Mouse (Mus musculus) T-helper 17 cell (primary cell): ENCODE data around the gene Ptpn4.

Source experiments
- in situ Hi-C, 2 experiments: fragments of 300-600 bp; cut with MboI, MseI; formaldehyde crosslinking; loops; 1 replicate in 1 of 2; 2 replicates in 1 of 2; pipeline ENCODE4 v1.15.1; 2025; ENCODE audit warnings: high pct_unique_total_duplicates in 2 of 2

Gene Ptpn4

DNA sequence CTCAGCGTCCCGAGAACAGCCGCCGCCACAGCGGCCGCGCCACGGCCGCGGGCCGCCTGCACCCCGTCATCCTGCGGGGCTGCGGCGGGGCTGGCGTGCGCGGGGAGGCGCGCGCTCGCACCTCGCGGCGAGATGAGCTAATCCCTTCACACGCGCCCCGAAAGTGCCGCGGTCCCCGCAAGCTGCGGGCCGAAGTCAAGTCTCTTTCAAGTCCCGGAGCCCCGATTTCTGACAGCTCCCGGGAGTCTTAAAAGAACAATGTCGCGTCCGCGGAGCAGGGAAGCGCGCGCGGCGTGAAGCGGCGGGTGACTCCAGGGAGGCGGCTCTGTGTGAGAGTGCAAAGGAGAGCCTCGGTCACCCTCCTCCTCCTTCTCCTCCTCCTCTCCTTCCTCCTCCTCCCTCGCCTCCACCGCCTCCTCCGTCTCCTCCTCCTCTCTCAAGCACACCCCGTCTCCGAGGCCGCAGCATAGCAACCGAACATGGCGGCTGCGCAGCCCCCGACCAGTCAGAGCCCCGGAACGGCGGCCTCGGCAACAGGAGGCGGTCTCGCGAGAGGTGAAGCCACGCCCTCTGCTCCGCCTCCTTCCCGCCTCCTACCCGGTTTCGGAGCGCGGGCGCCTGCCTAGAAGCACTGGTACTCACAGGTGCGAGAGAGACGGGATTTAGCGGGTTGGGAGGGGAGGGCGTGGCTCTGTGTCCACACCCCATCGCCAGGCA is at the start of gene Ptpn4:
TSS of gene Ptpn4 (minus strand) at position 579 of the 717 bp plus-strand sequence.
- in situ Hi-C loops: no loop called here

DNA sequence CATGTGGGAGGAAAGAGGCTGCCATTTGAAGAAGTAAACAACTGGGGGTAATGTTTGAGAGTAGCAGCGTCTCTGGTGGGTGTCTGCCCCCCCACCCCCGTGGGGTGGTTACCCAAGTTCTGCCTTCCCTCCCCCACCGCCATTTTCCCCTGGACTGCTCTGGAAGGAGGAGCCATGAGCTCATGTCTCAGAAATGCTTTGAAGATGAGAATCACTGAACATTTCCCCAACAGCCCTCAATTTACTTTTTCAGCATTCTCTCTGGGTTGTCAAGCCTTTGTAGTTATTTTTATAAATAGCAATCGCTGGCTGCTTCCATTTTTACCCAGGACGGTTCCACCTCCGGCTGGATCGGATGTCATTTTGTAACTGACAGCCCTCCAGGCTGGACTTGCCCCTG is 48.9 kb upstream of the Ptpn4 start:
- in situ Hi-C loops: loop anchor here in 1 of 2 experiments (25.0 kb wide), 1 partner anchor 799 kb away; no protein-coding TSS in a partner anchor

DNA sequence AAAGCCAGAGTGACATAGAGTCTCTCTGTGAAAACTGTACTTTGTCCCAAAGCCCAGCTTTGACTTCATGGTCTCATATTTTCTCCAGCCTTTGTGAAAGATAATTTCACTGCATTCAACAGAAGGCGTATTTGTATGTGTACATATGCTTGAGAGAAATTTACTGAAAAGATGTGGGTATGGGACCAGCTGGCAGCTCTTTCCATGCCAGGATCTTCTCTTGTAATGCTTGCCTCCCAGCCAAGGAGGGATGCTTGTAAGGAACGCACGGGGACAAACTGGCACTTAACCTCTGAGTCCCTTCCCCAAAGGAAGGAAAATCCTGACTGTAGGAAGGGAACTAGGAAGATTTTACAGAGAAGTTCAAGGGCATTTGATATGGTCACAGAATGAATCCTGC is 46.9 kb upstream of the Ptpn4 start:
- in situ Hi-C loops: loop anchor here in 1 of 2 experiments (25.0 kb wide), 1 partner anchor 797 kb away; no protein-coding TSS in a partner anchor

- in situ Hi-C loops: loop anchor here in 1 of 2 experiments (25.0 kb wide), 1 partner anchor 792 kb away; no protein-coding TSS in a partner anchor
Observed at GRCm38 (mm10) chr1:119878909-119879308, 41.5 kb upstream of the Ptpn4 start.

DNA sequence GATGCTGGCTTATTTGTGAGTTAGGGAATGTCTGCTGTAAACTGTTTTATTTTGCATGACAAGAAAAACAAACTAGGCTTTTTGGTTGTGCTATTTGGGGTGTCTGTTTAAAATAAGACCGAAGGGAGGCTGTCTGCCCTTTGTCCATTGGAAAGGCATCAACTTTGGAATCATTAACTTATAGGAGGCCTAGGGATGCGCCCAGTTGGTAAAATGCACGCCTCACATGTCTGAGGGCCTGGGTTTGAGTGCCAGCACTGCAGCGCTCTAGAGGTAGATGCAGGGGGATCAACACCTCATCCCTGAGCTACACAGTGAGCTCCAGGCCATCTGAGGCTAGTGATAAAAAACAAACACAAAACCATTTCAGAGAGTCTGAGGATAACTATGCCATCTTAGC is 40.1 kb upstream of the Ptpn4 start:
- in situ Hi-C loops: loop anchor here in 1 of 2 experiments (25.0 kb wide), 1 partner anchor 790 kb away; no protein-coding TSS in a partner anchor

DNA sequence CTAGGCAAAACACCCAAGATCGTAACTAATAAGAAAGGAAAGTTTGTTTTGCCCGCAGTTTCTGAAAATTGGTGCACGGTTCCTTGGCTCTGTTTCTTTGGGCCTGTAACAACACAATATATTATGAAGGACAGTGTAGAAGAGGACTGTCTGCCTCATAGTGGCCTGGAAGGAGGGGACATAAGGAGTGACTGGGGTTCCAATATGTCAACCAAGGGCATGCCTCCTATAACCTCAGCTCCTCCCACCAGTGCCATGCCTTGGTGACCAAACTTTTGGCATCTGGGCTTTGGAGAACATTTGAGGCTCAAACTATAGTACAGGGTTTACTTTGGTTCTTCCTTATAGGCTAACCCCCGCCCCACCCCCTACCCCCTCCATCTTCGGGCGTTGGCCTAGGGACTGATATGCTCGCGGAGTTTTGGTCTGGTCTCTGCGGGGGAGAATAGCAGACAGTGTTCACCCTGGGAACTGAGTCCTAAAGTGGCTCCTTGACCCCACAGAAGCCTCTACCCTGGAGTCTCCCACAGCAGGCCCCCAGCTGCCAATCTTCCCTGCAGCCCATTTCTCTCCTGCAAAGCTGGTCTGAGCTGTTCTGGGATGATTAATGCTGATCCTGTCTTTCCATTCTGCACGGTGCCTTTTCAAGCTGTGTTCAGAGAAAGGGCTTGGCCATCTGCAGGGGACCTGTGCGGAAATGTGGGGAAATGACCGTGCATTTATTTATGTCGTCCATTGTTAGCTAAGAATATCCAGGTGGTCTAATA is 31.2 kb upstream of the Ptpn4 start:
- in situ Hi-C loops: no loop called here

- in situ Hi-C loops: no loop called here
Observed at GRCm38 (mm10) chr1:119867300-119867699, 29.9 kb upstream of the Ptpn4 start.

DNA sequence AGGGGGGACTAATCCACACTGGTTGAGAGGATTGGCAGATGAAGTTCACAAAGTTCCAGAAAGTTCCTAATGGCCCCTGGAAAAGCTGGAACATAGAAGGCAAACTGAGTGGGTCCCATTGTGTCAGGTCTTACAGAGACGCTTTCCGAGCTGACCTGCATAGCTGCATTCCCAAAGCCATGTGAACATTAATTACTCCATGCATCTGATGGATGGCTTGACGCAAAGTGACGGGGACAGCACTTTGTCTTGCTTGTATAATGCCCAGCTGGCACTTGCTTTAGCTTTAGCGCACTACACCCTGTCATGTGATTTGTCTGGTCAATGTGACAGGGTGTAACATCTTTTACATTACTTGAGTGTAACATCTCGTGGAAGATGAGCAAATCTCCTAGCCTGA is 27.9 kb upstream of the Ptpn4 start:
- in situ Hi-C loops: no loop called here

DNA sequence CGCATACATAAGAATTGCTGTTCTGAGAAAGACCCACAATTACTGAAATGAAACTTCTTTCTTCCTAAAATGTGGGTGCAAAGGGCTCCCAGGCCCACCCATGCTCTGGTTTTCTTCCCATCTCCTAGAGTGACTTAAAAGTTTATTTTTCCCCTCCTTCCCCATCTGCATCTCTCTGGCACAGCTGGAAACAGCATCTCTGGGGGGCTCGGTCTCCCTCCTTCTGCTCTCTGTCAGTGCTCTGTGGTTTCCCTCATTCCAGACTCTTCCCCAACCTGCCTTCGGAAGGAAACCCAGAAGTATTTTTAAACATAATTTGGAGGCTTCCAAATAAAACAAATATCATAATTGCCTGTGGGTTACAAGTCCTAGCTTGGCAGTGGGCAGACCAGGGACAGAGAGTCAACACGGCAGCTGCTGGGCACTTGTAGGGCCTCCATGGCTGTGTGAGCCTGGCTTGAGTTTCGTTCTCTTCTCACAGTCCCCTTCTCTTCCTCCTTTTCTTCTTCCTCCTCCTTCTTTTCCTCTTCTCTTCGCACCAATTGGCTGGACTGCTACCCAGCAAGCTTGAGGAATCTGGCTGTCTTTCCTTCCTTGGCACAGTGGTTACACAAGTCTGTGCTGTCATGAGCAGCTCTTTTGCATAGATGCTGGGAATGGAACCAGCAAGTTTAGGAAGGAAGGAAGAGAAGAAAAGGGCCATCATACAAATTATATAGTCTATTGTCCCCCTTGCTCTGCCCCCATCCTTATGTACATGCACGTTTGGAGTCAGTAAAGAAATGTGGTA is 26.3 kb upstream of the Ptpn4 start:
- in situ Hi-C loops: no loop called here

- in situ Hi-C loops: no loop called here
Observed at GRCm38 (mm10) chr1:119859566-119859965, 22.2 kb upstream of the Ptpn4 start.

DNA sequence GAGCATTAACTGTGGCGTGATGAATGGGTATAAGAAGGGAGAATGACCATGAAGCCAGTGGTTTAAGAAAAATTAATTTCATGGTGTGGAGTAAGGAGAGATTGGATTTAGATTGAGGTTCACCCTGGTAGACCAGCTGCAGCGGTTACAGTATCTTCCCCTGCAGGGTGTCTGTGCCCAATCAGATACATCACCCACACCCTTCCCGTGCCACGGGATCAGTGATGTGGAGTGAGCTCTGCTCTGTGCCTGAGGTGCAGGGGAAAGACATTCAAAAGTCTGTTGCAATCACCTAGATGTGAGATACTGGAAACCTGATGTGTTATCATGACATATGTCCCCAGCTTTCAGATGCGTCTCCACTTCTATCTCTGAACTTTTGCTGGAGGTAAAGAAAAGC is 15.6 kb upstream of the Ptpn4 start:
- in situ Hi-C loops: loop anchor here in 1 of 2 experiments (5.0 kb wide), 1 partner anchor 54 kb away; no protein-coding TSS in a partner anchor

GRCm38 (mm10) chr1:119852339-119852738 is 14.9 kb upstream of the Ptpn4 start:
- in situ Hi-C loops: loop anchor here in 1 of 2 experiments (5.0 kb wide), 1 partner anchor 55 kb away; no protein-coding TSS in a partner anchor

DNA sequence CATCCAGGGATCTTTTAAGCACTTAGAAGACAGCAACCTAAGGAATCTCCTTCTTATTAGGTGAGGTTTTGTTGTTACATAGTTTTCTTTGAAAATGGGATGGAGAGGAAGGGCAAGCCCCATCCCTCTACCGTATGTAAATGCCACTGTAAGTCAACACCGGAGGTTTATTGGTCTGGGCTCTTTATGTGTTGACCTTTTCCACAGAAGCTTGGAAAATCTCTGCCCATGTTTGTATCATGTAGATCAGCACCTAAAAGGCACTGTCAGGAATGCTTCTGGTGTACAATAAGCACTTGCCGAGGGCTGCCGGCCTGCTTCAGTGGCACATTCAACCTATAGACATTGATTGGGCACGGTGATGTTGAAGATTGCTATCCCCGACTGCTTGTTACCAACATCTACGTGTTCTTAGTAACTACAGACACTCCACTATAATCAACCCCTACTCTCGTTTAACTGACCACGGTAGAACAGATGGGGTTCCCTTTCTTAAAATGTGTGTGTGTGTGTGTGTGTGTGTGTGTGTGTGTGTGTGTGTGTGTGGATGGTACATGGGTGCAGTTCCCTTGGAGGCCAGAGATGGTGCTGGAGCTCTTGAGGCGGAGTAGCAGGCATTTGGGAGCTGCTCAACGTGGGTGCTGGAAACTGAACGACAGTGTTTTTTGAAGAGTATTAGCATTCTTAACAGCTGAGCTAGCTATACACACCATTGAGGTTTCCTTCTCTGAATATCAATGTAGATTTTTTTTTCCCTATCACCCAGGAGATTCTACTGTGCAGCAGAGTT is 11.9 kb upstream of the Ptpn4 start:
- in situ Hi-C loops: no loop called here

DNA sequence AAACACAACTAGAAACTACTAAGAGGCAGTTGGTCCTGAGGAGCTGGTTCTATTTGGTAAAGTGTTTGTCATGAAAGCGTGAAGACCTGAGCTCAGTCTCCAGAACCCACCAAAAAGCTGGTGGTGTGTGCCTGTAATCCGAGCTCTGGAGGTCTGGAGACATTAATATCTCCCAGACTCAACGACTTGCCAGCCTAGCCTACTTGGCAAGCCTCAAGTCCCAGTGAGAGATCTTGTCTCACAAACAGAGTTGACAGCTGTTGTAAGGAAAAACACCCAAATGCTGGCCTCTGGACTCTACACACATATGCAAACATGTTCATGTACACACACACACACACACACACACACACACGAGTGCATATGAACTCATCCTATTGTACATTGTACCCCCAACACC is 7.9 kb upstream of the Ptpn4 start:
- in situ Hi-C loops: no loop called here

GRCm38 (mm10) chr1:119843121-119843520 is 5.7 kb upstream of the Ptpn4 start:
- in situ Hi-C loops: no loop called here

DNA sequence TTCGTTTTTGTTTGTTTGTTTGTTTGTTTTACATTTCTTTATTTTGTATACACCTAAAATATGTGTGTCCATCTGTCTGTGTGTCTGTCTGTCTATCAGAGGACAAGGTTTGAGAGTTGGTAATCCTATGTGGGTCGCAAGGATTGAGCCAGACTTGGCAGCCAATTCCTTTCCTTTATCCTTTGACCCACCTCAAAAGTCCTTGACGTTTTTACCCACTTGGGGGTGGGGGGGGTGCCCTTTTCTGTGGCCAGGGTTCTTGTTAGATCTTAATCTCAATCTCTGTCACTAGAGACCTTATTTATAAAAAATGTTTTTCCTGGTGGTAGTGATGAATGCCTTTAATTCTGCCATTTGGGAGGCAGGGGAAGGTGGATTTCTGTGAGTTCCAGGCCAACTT is 828 bp upstream of the Ptpn4 start:
- in situ Hi-C loops: no loop called here

- in situ Hi-C loops: no loop called here
Observed at GRCm38 (mm10) chr1:119836479-119837015, 866 bp downstream of the Ptpn4 start.

DNA sequence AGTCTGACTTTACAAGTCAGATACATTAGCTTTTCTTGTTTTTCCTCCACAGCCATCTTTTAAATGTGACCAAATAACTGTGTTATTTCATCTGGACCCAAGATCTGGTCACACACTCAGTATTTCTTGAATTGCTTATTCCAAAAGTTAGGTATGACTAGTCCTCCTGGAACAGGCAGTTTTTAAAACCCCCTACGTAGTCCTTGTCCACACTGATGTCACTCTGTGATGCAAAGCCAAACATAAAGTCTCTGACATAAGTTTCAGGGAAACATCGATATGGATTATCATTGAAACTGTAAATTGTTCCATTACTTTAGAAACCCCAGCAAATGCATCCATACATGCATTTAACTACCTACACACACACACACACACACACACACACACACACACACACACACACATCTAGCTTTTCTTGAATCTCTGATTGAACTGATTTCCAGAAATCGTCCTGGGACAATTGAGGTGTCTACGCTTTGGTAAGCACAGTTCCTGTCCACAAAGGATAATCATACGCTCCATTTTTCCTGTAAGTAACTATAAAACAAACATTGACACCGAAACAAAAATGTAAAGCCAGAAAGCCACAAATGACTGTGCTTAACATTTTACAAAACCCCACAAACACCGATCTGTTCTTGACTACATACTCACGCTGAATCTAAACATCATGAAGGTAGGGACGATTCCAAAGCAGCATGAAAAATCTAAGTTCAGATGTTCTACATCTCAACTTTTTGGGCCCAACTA is 1.5 kb downstream of the Ptpn4 start:
- in situ Hi-C loops: no loop called here

- in situ Hi-C loops: no loop called here
Observed at GRCm38 (mm10) chr1:119828160-119828559, 9.3 kb downstream of the Ptpn4 start.

DNA sequence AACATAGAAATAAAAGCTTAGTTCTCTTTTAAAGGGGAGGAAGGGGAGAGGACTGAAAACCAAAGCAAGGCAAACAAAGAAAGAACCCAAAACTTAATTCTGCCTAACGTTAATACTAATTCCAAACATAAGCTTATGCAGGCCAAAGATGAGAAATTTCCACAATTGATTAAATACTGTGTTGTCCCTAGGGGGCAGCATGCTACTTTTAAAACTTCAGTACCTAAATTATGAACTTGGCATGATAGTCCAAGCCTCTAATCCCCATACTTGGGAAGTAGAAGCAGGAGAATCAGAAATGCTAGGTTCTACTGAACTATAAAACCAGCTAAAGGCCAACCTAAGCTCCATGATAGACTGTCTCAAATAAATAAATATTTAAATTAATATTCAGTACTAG is 18.7 kb downstream of the Ptpn4 start:
- in situ Hi-C loops: loop anchor here in 1 of 2 experiments (5.0 kb wide), 1 partner anchor 74 kb away; no protein-coding TSS in a partner anchor
